Mouse (Mus musculus) urinary bladder, postnatal 36 days (tissue): ENCODE data around the gene AI413582.

Experiments
- DNase-seq, 2 experiments: peaks; one replicate each; pipeline ENCODE4 v3.0.0; 2022; ENCODE audit warnings: low spot score in 2 of 2, mixed read lengths in 1 of 2

Gene AI413582

DNA sequence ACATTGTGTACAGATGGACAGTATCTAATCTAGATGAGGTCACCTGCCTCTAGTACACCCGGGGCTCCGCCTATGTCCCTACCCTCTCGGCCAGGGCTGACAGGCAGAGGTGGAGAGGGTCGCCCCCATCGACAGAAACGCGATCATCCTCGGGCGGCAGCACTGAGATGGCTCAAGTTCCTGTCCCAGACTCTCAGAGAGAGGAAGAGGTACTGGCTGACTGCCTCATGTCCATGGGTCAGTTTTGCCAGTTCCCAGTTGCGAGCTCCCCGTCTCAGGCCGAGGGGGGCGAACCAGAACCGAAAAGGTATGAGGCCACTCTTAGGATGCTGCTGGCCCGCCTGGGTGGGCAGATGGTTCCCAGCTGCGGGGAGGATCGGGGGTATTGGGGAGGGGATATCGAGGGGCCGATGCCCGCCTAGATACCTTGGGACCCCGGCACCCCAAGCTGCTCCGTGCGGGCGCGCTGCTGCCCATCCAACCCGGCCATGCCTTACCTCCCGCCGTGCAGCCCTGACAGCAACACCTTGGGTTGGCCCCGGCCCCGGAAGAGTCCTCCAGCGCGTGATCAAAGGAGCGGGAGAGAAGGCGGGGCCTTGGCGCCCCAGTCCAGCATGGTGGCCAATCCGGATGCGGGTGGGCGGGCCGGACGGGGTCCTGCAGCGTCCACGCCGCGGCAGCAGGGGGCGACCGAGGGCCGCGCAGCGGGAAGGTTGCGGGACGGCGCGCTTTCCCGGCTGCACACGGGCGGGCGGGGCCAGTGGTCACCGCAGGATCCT is at the start of gene AI413582:
TSS of gene AI413582 (minus strand) at position 594 of the 779 bp plus-strand sequence.
- peak; percentile 96 to 97 for DNase-seq

DNA sequence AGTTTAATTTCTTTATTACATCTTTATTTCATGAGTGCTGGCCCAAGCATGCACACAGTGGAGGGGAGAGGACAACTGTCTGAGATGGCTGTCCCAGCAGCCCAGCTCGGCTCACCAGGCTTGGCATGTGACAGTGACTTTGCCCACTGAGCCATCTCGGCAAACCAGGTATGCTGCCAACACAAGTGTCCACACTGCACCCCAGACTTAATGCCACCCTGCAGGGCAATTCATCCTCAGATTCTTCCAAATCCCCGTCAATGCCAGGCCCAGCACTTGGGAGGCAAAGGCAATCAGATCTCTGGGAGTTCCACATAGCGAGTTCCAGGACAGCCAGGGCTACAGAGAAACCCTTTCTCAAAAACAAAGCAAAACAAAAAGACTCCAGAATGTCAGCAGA is 47.5 kb upstream of the AI413582 start:
- DNase-seq = no peak

DNA sequence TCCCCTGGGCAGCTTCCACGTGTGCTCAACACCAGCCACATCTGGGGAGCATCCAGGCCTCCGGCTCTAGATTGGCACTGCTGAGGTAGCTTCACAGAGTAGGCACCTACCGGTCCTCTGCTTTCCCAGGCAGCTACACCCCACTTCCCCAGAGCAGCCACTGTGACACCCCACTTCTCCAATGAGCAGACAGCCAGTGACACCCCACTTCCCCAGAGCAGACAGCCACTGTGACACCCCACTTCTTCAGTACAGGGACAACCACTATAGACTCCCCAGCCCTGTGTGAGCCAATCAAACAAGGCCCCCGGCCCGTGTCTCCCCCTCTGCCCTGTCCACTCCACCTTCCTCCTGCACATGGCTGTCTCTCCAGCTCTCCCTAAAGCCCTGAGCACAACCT is 46.4 kb upstream of the AI413582 start:
- no peak for DNase-seq

GRCm38 (mm10) chr17:27611519-27611884 is 45.9 kb upstream of the AI413582 start:
- DNase-seq = no peak

GRCm38 (mm10) chr17:27610679-27611518 is 45.3 kb upstream of the AI413582 start:
- no peak for DNase-seq

- no peak for DNase-seq
Measured at GRCm38 (mm10) chr17:27609576-27609975, 44.0 kb upstream of the AI413582 start.

GRCm38 (mm10) chr17:27603522-27604234 is 38.1 kb upstream of the AI413582 start:
- DNase-seq = no peak

DNA sequence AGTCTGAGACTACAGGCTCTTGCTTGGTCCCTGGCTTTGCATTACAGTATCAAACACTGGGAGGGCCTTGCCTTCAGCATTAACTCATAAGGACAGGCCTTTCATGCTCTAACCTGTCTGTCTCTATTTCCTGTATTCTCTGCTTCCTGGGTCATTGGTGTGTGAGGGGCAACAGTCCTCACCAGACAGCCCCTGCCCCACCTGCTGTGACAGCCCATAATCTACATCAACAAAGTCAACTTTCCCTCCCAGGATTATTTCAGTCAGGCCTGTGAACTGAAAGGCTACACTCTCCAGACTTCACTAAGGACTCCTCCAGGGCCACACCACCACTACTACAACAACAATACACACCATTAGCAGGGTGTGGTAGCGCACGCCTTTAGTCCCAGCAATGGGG is 37.5 kb upstream of the AI413582 start:
- DNase-seq = no peak

DNA sequence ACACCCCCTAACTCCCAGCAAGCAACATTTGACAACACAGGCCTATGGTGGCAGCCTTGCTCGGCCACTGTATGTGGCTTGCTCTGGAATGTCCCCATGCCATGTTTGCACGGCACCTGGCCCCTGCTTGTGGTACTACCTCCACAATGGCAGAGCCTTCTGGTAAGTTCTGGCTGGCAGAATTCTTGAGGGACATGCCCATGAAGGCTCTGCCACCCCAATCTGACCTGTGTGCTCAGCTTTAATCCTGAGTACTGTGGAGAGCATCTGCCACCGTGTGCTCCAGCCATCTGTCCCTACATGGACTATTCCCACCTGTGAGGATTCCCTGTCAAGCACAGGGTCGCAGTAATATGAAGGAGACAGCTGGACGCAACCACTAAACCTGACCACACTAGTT is 35.3 kb upstream of the AI413582 start:
- no peak for DNase-seq

GRCm38 (mm10) chr17:27600286-27600685 is 34.7 kb upstream of the AI413582 start:
- DNase-seq = no peak

GRCm38 (mm10) chr17:27596376-27597190 is 31.0 kb upstream of the AI413582 start:
- DNase-seq = no peak

DNA sequence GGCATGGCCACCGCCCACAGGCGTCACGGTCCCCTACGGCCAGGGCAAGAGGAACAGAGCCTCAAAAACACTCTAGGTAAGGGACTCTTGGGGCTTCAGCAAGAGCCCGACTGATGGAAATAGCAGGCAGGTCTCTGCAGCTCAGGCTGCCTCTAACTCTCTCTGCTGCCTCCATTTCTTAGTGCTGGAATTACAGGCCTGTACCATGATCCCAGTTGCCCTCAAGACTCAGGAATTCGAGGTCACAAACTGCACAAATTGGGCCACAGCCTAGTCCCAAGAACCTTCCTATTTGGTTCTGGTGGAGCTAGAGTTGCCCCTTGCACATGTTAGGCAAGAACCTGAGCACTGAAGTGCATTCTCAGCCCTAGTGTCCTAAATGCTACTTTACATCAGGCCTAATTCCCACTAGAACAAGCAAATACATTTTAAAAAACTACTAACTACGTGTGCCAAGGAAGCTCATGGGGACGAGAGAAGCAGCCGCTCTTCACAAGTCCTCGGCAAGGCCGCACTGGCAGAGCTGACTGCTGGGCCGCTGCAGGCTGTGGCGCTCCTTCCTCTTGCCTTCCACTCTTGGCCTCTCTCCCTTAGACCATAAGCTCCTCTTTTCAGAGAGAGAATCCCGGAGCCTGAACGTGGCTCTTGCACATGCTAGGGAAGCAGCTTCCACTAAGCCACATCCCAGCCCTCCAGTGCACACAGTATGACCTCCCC is 30.3 kb upstream of the AI413582 start:
- no peak for DNase-seq

GRCm38 (mm10) chr17:27592565-27592910 is 27.0 kb upstream of the AI413582 start:
- no peak for DNase-seq

DNA sequence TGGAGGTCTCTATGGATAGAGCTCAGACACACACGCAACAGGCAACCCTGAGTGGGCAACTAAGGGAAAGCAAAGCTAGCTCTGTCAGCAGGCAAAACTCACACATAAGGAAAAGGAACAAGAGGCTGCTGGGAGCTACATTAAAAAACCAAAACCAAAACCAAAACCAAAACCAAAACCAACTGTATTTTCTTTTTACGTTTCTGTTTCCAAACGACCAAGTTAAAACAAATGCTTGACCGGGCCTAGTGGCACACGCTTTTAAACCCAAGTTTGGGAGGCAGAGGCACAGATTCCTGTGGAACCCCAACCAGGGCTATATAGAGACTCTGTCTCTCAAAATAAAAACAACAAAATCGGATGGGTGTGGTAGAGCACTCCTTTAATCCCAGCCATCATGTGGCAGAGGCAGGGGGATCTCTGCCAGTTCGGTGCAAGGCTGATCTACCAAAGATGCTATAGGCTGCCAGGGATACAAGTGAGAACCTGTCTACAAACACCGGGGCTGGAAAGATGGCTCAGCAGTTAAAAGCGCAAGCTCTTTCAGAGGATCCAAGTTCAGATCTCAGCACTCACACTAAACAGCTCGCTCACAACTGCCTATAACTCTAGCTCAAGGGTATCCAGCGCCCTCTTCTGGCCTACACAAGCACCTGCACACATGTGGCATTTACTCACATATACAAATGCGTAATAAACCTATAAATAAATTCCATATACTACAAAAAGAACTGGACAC is 26.4 kb upstream of the AI413582 start:
- DNase-seq = no peak

GRCm38 (mm10) chr17:27588231-27588630 is 22.7 kb upstream of the AI413582 start:
- no peak for DNase-seq

DNA sequence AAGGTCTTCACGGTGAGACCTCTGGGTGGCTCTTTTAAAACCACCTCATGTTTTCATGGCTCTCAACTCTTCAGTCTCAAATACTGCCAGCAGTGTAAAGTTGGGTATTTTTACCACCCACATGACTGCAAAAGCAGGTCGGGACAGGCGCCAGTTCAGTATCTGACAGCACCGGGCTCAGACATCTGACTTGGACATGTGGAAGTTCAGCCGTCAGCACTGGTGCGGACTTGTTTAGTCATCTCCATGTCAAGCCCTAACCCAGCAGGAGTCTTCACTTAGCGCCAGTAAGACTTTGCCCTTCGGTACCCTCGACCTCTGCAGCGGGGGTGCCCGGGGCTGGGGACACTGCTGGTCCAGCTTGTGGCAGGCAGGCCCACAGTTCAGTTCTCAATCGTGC is 21.7 kb upstream of the AI413582 start:
- DNase-seq = peak; percentile 48 to 61

DNA sequence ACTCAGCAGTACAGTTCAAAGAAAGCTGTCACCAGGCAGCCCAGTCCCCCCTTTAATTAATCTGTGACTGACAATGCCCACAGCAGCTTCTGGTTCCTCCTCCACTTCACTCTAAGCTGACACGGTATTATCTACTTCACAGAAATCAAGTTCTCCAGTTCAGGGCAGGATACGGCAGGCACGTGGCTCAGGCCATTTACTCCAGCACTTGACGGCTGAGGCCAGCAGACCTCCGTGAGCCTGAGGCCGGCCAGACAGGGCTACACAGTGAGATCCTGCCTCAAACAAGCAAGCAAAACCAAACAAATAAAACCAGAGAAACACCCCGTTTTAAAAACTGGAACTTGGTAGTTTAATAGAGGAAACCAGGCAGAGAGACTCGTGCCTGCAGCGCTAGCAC is 21.1 kb upstream of the AI413582 start:
- no peak for DNase-seq

GRCm38 (mm10) chr17:27583185-27583894 is 17.8 kb upstream of the AI413582 start:
- no peak for DNase-seq

DNA sequence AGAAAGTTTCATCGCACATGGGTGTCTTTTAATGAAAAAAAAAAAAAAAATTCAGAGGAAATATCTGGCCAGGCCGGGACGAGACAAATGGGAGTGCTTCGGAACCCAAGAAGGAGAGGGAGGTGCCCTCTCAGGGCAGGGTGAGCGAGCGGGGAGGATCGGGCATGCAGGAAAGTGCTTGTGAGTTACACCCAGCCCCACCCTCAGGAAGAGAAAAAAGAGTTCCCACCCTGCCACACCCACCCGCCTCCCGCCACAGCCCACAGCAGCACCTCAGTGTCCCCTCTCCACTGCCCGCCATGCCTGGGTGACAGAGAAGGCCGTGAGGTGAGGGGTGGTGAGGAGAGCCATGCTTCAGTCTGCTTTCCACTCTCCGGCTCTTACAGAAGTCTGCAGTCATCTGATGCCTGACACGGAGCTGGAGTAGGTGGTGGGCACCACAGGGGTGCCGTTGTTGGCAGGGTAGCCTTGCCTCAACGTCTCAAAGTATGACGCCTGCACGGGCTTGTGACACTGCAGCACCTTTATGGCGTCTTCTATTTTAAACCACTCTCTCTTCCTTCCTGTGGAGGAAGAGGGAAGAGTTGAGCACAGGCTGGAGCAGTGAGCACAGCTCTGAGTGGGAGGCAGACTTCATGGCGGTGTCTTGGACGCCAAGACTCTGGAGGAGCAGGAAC is 15.0 kb upstream of the AI413582 start:
- DNase-seq = no peak
